Mouse (Mus musculus) G1E (cell line): Measurements from ENCODE around the gene Nr1d2. TPM values are rescaled to one million over a fixed set of nuclear protein-coding genes. Genes with fewer than 3 reads are reported as not detected.
A peak's percentile ranks its signal among the peaks of the same experiment; 100 is the strongest.

ENCODE experiments used
- ATAC-seq: 2 replicates; pipeline ENCODE4 v1.8.0; 2016; ENCODE audit warnings: mild to moderate bottlenecking; ENCODE audit not compliant: insufficient number of reproducible peaks, poor library complexity, low FRiP score, severe bottlenecking; ENCODE audit errors: extremely low read depth
- DNase-seq: peaks from one replicate; pipeline ENCODE4 v3.0.0; 2012; ENCODE audit warnings: low spot score
- H3K27me3 ChIP-seq: 2 replicates; pipeline ENCODE4 v1.6.1; 2012; ENCODE audit warnings: mild to moderate bottlenecking, low read length, inconsistent platforms; ENCODE audit not compliant: insufficient read depth
- H3K36me3 ChIP-seq: replicated peaks from 2 replicates; pipeline ENCODE3; 2012; ENCODE audit warnings: mild to moderate bottlenecking, inconsistent platforms
- H3K4me1 ChIP-seq: 2 replicates; pipeline ENCODE4 v1.6.1; 2012; ENCODE audit warnings: low read depth, low read length, inconsistent platforms, mixed read lengths; ENCODE audit not compliant: insufficient read depth
- H3K4me3 ChIP-seq: 2 replicates; pipeline ENCODE4 v1.5.1; 2012; ENCODE audit warnings: low read depth, mild to moderate bottlenecking, inconsistent platforms, low read length, moderate library complexity, mixed read lengths
- H3K9me3 ChIP-seq: replicated peaks from 2 replicates; pipeline ENCODE4 v1.6.1; 2012; ENCODE audit warnings: inconsistent platforms
- CTCF ChIP-seq: IDR thresholded peaks from 2 replicates; pipeline ENCODE4 v1.5.1; 2012; ENCODE audit warnings: low read depth, low read length, inconsistent platforms, mixed read lengths
- GATA1 ChIP-seq: IDR thresholded peaks from 2 replicates; pipeline ENCODE4 v1.6.1; 2012; ENCODE audit warnings: borderline replicate concordance, low read length, inconsistent platforms, mixed read lengths
- GATA2 ChIP-seq: IDR thresholded peaks from 2 replicates; pipeline ENCODE4 v1.6.1; 2012; ENCODE audit warnings: low read depth, low read length, inconsistent platforms, borderline replicate concordance
- POLR2AphosphoS5 ChIP-seq: IDR thresholded peaks from 2 replicates; pipeline ENCODE4 v1.6.1; 2012; ENCODE audit warnings: low read depth, low read length, inconsistent platforms; ENCODE audit not compliant: insufficient replicate concordance
- TAL1 ChIP-seq: conservative IDR thresholded peaks from 2 replicates; pipeline ENCODE4 v1.6.1; 2012; ENCODE audit warnings: low read depth, low read length, inconsistent platforms, mixed read lengths
- polyA plus RNA-seq: library from polyadenylated mRNA; stranded (reverse); fragments of >175 nt; gene quantifications from 2 replicates; pipeline ENCODE4 v1.2.3, GENCODE M21; 2012
- total RNA-seq, 2 experiments: library from RNA; stranded (forward) in 1 of 2; stranded (reverse) in 1 of 2; fragments of 200-1000 nt in 1 of 2; fragments of >200 nt in 1 of 2; fragmentation: Nextera tagmentation in 1 of 2; gene quantifications; 2 replicates each; pipeline ENCODE4 v1.2.3; 2014 to 2017

Nr1d2 gene
- total RNA-seq (2014; fragmentation: Nextera tagmentation) (4.1 and 4.4 TPM in 2 replicates), total RNA-seq (2017) (5.1 and 6.9 TPM in 2 replicates), polyA plus RNA-seq (1.1 and 1.2 TPM in 2 replicates)

GRCm38 (mm10) chr14:18238750-18239731 is at the start of gene Nr1d2:
Gene Nr1d2 (minus strand): TSS chr14:18239127.
- no peaks in the 10 kb centered on the region for H3K9me3 ChIP-seq
- TF ChIP-seq POLR2AphosphoS5 (no peak), CTCF (no peak), GATA1 (no peak), GATA2 (no peak), TAL1 (no peak)
- DNase-seq (peak; percentile 87), ATAC-seq (peak; percentile 85)
- H3K4me3 ChIP-seq, result peak within 1 kb of the TSS; percentile 83
- peaks cover 17% of the 10 kb centered on the region for H3K4me1 ChIP-seq
- no peaks in the 10 kb centered on the region for H3K36me3 ChIP-seq
- H3K27me3 ChIP-seq, result peaks cover 5% of the 10 kb centered on the region; the same call in 1 of the 2 replicates

DNA sequence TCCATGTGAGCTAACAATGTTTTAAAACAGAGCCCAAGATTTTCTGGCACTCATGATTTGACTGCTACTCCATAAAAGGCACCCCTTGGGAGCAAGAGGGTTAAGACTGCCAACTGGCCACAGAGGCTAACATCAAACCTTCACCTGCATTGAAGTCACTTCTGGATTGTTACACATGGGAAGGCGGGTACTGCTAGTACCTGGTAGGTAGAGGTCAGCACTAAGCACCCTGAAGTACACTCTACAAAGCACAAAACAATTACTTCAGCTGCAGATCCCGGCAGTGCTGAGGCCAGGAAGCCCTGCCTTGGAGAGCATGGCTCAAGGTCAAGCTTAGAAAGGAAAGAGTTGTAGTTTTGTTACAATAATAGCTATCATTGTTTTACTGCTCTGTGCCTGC is 48.5 kb upstream of the Nr1d2 start:
- no peak overlapping the region for H3K4me3 ChIP-seq
- peaks cover 61% of the 10 kb centered on the region for H3K36me3 ChIP-seq
- H3K4me1 ChIP-seq, result no peaks in the 10 kb centered on the region
- DNase-seq (no peak), ATAC-seq (no peak)
- no peak for TF ChIP-seq POLR2AphosphoS5
- TF ChIP-seq CTCF, result no peak
- TF ChIP-seq TAL1, result no peak
- no peak for TF ChIP-seq GATA2
- no peak for TF ChIP-seq GATA1
- H3K9me3 ChIP-seq, result no peaks in the 10 kb centered on the region
- H3K27me3 ChIP-seq, result no peaks in the 10 kb centered on the region

DNA sequence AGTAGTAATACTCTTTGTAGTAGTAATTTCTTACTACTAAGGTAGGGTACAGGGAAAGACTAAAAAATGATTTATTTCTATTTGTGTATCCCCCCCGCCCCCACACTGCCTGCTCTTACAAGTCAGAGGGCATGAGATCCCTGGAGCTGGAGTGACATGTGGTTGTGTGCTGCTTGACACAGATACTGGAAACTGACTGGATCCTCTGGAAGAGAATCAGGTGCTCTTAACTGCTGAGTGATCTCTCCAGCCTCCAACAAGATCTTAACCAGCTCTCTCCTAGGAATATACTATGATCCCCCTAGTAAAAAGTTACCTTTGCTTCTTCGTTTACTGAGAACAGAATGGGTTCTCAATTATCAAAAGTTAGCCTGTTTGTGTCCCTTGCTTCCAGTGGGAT is 47.5 kb upstream of the Nr1d2 start:
- no peaks in the 10 kb centered on the region for H3K27me3 ChIP-seq
- ATAC-seq (no peak), DNase-seq (no peak)
- H3K9me3 ChIP-seq, result no peaks in the 10 kb centered on the region
- no peaks in the 10 kb centered on the region for H3K4me1 ChIP-seq
- TF ChIP-seq GATA1, result no peak
- TF ChIP-seq POLR2AphosphoS5, result no peak
- no peak for TF ChIP-seq TAL1
- TF ChIP-seq CTCF, result no peak
- TF ChIP-seq GATA2, result no peak
- H3K36me3 ChIP-seq, result peaks cover 67% of the 10 kb centered on the region
- H3K4me3 ChIP-seq, result no peak overlapping the region

- H3K36me3 ChIP-seq, result peaks cover 63% of the 10 kb centered on the region
- no peak for ATAC-seq
- no peak for DNase-seq
- H3K9me3 ChIP-seq, result no peaks in the 10 kb centered on the region
- H3K4me3 ChIP-seq, result no peak overlapping the region
- TF ChIP-seq TAL1 (no peak), CTCF (no peak), POLR2AphosphoS5 (no peak), GATA1 (no peak), GATA2 (no peak)
- H3K27me3 ChIP-seq, result no peaks in the 10 kb centered on the region
- no peaks in the 10 kb centered on the region for H3K4me1 ChIP-seq
These were observed 46.5 kb upstream of the Nr1d2 start for GRCm38 (mm10) chr14:18285476-18285875.

DNA sequence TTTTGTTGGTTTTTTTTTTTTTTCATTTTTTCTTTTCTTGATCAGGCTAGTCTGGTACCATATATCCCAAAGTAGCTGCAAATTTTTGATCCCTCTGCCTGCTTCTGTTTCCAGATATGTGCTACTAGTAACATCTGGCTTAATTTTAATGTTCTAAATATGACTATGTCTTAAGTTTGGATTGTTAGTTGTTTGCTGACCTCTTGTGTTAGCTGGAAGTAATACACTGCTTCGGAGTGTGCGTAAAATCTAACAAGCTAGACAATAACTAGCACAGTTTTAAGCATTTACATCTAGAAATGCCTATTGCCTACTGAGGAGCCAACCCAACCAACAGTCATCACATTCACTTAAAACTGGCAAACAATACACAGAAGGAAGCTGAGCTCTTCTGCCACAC is 45.7 kb upstream of the Nr1d2 start:
- ATAC-seq (peak; percentile 40; the same call in 1 of the 2 replicates), DNase-seq (no peak)
- Histone ChIP-seq H3K4me3 (no peak overlapping the region), H3K4me1 (no peaks in the 10 kb centered on the region), H3K27me3 (no peaks in the 10 kb centered on the region), H3K9me3 (no peaks in the 10 kb centered on the region), H3K36me3 (peaks cover 64% of the 10 kb centered on the region)
- TF ChIP-seq POLR2AphosphoS5 (no peak), TAL1 (no peak), CTCF (no peak), GATA1 (no peak), GATA2 (no peak)

GRCm38 (mm10) chr14:18280375-18280774 is 41.4 kb upstream of the Nr1d2 start:
- no peaks in the 10 kb centered on the region for H3K4me1 ChIP-seq
- no peak for DNase-seq
- H3K36me3 ChIP-seq, result peaks cover 78% of the 10 kb centered on the region
- TF ChIP-seq GATA2, result no peak
- no peak for TF ChIP-seq CTCF
- TF ChIP-seq TAL1, result no peak
- TF ChIP-seq GATA1, result no peak
- no peak for TF ChIP-seq POLR2AphosphoS5
- no peak for ATAC-seq
- H3K27me3 ChIP-seq, result no peaks in the 10 kb centered on the region
- no peak overlapping the region for H3K4me3 ChIP-seq
- H3K9me3 ChIP-seq, result no peaks in the 10 kb centered on the region
